Mouse (Mus musculus) gastrocnemius, adult 2 months (tissue): ENCODE results near the gene 4921536K21Rik. TPM values are rescaled to one million over a fixed set of nuclear protein-coding genes. Genes with fewer than 3 reads are reported as not detected.

Source experiments
- DNase-seq: peaks from one replicate; pipeline ENCODE4 v3.0.0; 2022
- H3K27ac ChIP-seq: fragments of 200-600 bp; 2 replicates; pipeline ENCODE4 v1.8.1; 2022; ENCODE audit warnings: mild to moderate bottlenecking
- H3K4me3 ChIP-seq: fragments of 200-600 bp; 2 replicates; pipeline ENCODE4 v1.8.1; 2022; ENCODE audit warnings: mild to moderate bottlenecking, moderate library complexity
- CTCF ChIP-seq: fragments of 200-600 bp; IDR thresholded peaks from 2 replicates; pipeline ENCODE4 v1.8.1; 2022; ENCODE audit warnings: antibody characterized with exemption, mild to moderate bottlenecking, moderate library complexity
- intact Hi-C: fragments of 180-260 bp; cut with DNase I; formaldehyde crosslinking; loops from one replicate; pipeline ENCODE4 v1.15.1; 2025
- total RNA-seq, 2 experiments: library from RNA; stranded (reverse); gene quantifications; 2 replicates each; pipeline ENCODE4 v1.2.3; 2021

Gene 4921536K21Rik
- total RNA-seq, 2 experiments from 2014 or later: 0.10 to 0.31 TPM

- no peak for DNase-seq
- no peak overlapping the region for H3K4me3 ChIP-seq
- intact Hi-C loops: no loop called here
- no peak for TF ChIP-seq CTCF
- H3K27ac ChIP-seq: no peak overlapping the region
Observed at GRCm38 (mm10) chr11:3846351-3846750, 48.5 kb downstream of the 4921536K21Rik start.

GRCm38 (mm10) chr11:3843943-3844734 lies 50.8 kb downstream of the 4921536K21Rik start:
- Histone ChIP-seq H3K27ac (no peak overlapping the region), H3K4me3 (no peak overlapping the region)
- TF ChIP-seq CTCF: no peak
- no peak for DNase-seq
- intact Hi-C loops: no loop called here

Other genes with a start within 250 kb of the 4921536K21Rik start
- gene Morc2a, start 245.9 kb downstream of the 4921536K21Rik start, total RNA-seq: 10 to 100 TPM; 18.4 to 20.3 TPM
- gene Osbp2, start 31.2 kb downstream of the 4921536K21Rik start, total RNA-seq: 1 to 10 TPM in 1 of 2 experiments, under 1 TPM in 1; 0.71 to 1.3 TPM
- gene Dusp18, start 142 bp upstream of the 4921536K21Rik start, total RNA-seq: 10 to 100 TPM in 1 of 2 experiments, 1 to 10 TPM in 1; 8.8 to 14.7 TPM
- 10 to 100 TPM; 18.4 to 19.6 TPM for gene Slc35e4, start 19.6 kb upstream of the 4921536K21Rik start, total RNA-seq
- gene Tcn2, start 37.1 kb upstream of the 4921536K21Rik start, total RNA-seq: 10 to 100 TPM; 11.9 to 18.2 TPM
- 10 to 100 TPM; 32.8 to 33.7 TPM for gene Pes1, start 68.9 kb upstream of the 4921536K21Rik start, total RNA-seq
- gene 4930556J24Rik, start 81.7 kb upstream of the 4921536K21Rik start, total RNA-seq: not detected
- gene Gal3st1, start 88.5 kb upstream of the 4921536K21Rik start, total RNA-seq: under 1 TPM in 1 of 2 experiments, not detected in 1; 0.20 TPM
- not detected for gene Sec14l4, start 136.4 kb upstream of the 4921536K21Rik start, total RNA-seq
- not detected for gene Sec14l3, start 169.7 kb upstream of the 4921536K21Rik start, total RNA-seq
- 10 to 100 TPM; 38.9 to 72.9 TPM for gene Mtfp1, start 200.3 kb upstream of the 4921536K21Rik start, total RNA-seq
- under 1 TPM; 0.22 to 0.36 TPM for gene Sec14l2, start 228.3 kb upstream of the 4921536K21Rik start, total RNA-seq
- 1 to 10 TPM; 4.6 to 6.3 TPM for gene Rnf215, start 240.1 kb upstream of the 4921536K21Rik start, total RNA-seq